Mouse (Mus musculus): ENCODE data around the gene Trappc6b.

DNA sequence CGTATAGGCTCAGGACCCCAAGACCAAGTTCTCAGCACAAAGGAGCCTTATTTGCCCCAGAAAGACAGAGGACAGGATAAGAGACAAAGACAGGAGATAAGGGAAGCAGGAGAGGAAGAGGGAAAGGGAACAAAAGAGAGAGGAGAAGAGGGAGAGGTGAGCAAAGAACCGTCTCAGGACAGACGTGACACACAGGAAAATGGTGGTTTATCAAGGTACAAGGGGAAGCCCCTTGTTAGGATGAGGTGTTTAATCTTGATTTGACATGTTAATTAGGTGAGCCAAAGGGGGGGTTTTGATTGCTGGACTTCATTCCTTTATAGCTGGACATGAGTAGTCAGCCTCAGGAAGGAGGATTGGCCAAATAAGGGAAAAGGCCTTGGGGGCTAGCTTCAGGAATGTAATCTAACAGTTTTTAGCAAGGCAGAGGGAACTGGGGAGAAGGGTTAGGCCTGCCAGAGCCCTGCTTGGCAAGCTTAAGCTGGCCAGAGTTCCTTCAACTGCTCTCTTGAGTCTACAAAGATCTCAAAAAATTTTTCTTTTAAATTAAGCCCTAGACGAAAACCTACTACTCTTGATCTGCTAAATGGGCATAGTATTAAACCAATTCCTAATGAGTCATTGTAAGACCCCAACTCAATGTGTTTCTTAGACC, 5.9 kb downstream of the Trappc6b start:
- TF ChIP-seq CTCF (IDR thresholded peaks at IDR 0.05; ENCODE audit: extremely low read depth, insufficient read length, insufficient replicate concordance, low read depth, low read length) = no peak
- TF ChIP-seq POLR2A (IDR thresholded peaks at IDR 0.05; ENCODE audit: low read depth, low read length) = no peak

Measured in small intestine, adult 2 months (tissue).